Mouse (Mus musculus) kidney, postnatal 0 days (tissue): Measurements from ENCODE around the gene Rpl18a. TPM values are rescaled to one million over a fixed set of nuclear protein-coding genes. Genes with fewer than 3 reads are reported as not detected.

ENCODE experiments used
- ATAC-seq: fragments of 200-750 bp; cut with Nextera tagmentation; replicated peaks from 2 replicates; pipeline ENCODE4 v1.8.0; 2017; ENCODE audit warnings: low read depth, moderate number of reproducible peaks, moderate TSS enrichment, moderate library complexity; ENCODE audit not compliant: low FRiP score
- DNase-seq: peaks from one replicate; pipeline ENCODE4 v3.0.0-alpha.2; 2016; ENCODE audit warnings: low spot score
- H3K27ac ChIP-seq: fragments of 300-500 bp; sonication (generic); 2 replicates; pipeline ENCODE4 v1.5.1; 2014; ENCODE audit warnings: mild to moderate bottlenecking
- H3K27me3 ChIP-seq: fragments of 300-500 bp; sonication (generic); 2 replicates; pipeline ENCODE4 v1.6.1; 2014; ENCODE audit warnings: low read length, mixed read lengths; ENCODE audit not compliant: insufficient read depth
- H3K36me3 ChIP-seq: fragments of 300-500 bp; sonication (generic); 2 replicates; pipeline ENCODE4 v1.6.1; 2014; ENCODE audit warnings: low read length, mixed read lengths; ENCODE audit not compliant: insufficient read depth
- H3K4me1 ChIP-seq: fragments of 300-500 bp; sonication (generic); replicated peaks from 2 replicates; pipeline ENCODE4 v1.6.1; 2014; ENCODE audit warnings: antibody characterized with exemption, low read length, mixed read lengths; ENCODE audit not compliant: insufficient read depth
- H3K4me2 ChIP-seq: fragments of 300-500 bp; sonication (generic); 2 replicates; pipeline ENCODE4 v1.6.1; 2014; ENCODE audit warnings: mild to moderate bottlenecking, low read length, moderate library complexity, mixed read lengths
- H3K4me3 ChIP-seq: fragments of 300-500 bp; sonication (generic); replicated peaks from 2 replicates; pipeline ENCODE4 v1.5.1; 2014; ENCODE audit warnings: low read depth, low read length
- H3K9ac ChIP-seq: fragments of 300-500 bp; sonication (generic); 2 replicates; pipeline ENCODE4 v1.6.1; 2014; ENCODE audit warnings: low read depth, low read length
- H3K9me3 ChIP-seq: fragments of 300-500 bp; sonication (generic); replicated peaks from 2 replicates; pipeline ENCODE4 v1.6.1; 2016; ENCODE audit warnings: low read length, inconsistent platforms, mixed read lengths
- CTCF ChIP-seq: IDR thresholded peaks from 2 replicates; pipeline ENCODE4 v1.5.1; 2016; ENCODE audit warnings: antibody characterized with exemption, low read depth, mild to moderate bottlenecking, moderate library complexity
- WGBS: fragments of 180-500 bp; shearing (Covaris S2); extraction: QIAGEN DNeasy Blood & Tissue Kit; methylation state at CpG from one replicate; pipeline ENCODE4 v1.1.7; 2014; 5-methylcytosine and 5-hydroxymethylcytosine counted together
- polyA plus RNA-seq: library from polyadenylated mRNA; unstranded; fragments of >200 nt; fragmentation: Nextera tagmentation; extraction: Ambion mirVana; gene quantifications from 2 replicates; pipeline ENCODE4 v1.2.1, GENCODE M21; 2015

Gene Rpl18a
- polyA plus RNA-seq, 1 experiment from 2014 or later = 5,941 TPM

DNA sequence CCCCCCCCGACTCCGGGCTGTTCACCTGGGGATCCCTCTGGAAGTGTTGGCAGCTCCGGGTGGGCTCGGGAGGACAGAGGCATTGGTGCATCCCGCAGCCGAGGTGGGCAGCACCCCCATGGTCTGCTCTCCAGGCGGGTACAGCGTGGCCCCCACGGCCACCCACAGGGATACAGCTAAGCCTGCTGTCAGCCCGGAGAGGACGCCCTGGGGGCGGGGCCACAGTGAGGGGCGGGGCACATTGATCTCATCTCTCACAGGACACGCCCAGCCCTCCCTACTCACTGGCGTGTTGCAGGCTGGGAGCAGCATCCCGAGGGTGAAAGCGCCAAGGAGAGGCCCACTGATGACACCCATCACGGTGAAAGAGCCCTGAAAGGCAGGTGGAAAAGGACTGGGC, 9.5 kb downstream of the Rpl18a start:
- no peak for TF ChIP-seq CTCF
- 0 out of 2 replicates have a peak, but pooled peaks have one; percentile 23 for ATAC-seq
- H3K4me3 ChIP-seq = no peak overlapping the region
- no peak overlapping the region for H3K9ac ChIP-seq
- no peak overlapping the region for H3K27ac ChIP-seq
- no peaks in the 10 kb centered on the region for H3K36me3 ChIP-seq
- no peak overlapping the region for H3K4me2 ChIP-seq
- peaks cover 17% of the 10 kb centered on the region for H3K27me3 ChIP-seq
- H3K9me3 ChIP-seq = no peaks in the 10 kb centered on the region
- H3K4me1 ChIP-seq = peaks cover 11% of the 10 kb centered on the region
- peak; percentile 19 for DNase-seq
- WGBS = 9% methylated on average over 15 of the region's 18 CpGs

DNA sequence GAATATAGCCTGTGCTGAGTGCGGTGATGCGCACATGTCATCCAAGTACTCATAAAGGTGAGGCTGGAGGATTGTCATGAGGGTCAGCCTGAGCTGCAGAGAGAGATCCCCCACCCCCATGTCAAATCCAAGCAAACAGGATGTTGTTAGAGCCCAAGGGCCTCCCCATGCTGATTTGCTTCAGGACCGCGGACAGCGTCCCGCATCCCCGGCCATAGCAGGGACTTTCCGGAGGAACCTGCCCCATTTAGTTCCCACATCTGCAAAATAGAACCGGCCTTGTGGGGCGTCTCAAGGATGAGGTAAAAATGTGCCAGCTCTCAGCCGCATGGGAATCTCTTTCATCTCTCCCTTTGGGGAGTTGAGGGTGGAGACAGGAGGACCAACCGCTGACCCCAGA, 11.6 kb downstream of the Rpl18a start:
- Histone ChIP-seq H3K9me3 (no peaks in the 10 kb centered on the region), H3K27me3 (no peaks in the 10 kb centered on the region), H3K4me2 (no peak overlapping the region), H3K4me3 (no peak overlapping the region), H3K4me1 (no peaks in the 10 kb centered on the region), H3K27ac (no peak overlapping the region), H3K9ac (no peak overlapping the region), H3K36me3 (no peaks in the 10 kb centered on the region)
- 10% methylated on average over 12 of the region's 12 CpGs for WGBS
- ATAC-seq (no peak), DNase-seq (peak; percentile 63)
- no peak for TF ChIP-seq CTCF

DNA sequence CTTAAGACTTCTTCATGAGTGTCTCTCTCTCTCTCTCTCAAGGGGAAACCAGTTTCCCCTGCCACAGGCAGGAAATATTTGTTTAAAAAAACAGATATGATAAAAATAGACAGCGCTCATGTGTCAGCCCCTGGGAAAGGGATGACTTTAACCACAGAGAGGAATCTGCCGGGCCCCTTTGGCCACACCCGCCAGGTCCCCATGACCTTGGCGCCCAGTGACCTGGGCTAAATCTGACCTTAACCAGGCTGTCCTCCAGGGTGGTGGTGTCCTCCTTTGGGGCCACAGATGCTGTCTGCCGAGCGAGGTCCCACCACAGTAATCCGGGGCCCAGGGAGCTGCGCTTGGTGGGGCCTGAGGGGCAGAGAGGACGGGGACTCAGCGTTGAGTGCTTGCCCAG, 12.5 kb downstream of the Rpl18a start:
- no peaks in the 10 kb centered on the region for H3K27me3 ChIP-seq
- no peak overlapping the region for H3K4me2 ChIP-seq
- H3K4me1 ChIP-seq = 0 out of 2 replicates have a peak, but pooled peaks cover 6% of the 10 kb centered on the region
- H3K4me3 ChIP-seq = no peak overlapping the region
- ATAC-seq (no peak), DNase-seq (no peak)
- 89% methylated on average over 10 of the region's 10 CpGs for WGBS
- no peaks in the 10 kb centered on the region for H3K9me3 ChIP-seq
- TF ChIP-seq CTCF = no peak
- no peak overlapping the region for H3K27ac ChIP-seq
- H3K9ac ChIP-seq = no peak overlapping the region
- no peaks in the 10 kb centered on the region for H3K36me3 ChIP-seq

DNA sequence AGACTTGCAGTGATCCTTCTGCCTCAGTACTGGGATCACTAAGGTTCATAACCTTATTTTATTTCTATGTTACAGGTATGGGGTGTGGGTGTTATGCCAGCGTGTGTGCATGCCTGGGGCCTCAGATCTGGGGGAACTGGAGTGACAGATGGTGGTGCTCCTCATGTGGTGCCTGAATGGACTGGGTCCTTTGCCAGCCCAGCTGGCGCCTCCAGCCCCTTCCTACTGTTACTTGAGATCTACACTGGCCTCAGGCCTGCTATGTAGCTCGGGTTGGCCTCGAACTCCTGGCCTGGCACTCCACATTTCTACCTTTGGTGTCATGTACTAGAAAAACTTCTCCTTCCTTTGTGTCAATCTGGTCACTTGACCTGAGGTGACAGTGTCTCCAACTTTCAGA, 13.0 kb downstream of the Rpl18a start:
- H3K4me2 ChIP-seq = no peak overlapping the region
- H3K36me3 ChIP-seq = no peaks in the 10 kb centered on the region
- ATAC-seq = no peak
- 77% methylated on average over 4 of the region's 4 CpGs for WGBS
- no peaks in the 10 kb centered on the region for H3K9me3 ChIP-seq
- no peaks in the 10 kb centered on the region for H3K27me3 ChIP-seq
- no peak overlapping the region for H3K4me3 ChIP-seq
- TF ChIP-seq CTCF = no peak
- H3K4me1 ChIP-seq = 0 out of 2 replicates have a peak, but pooled peaks cover 6% of the 10 kb centered on the region
- DNase-seq = no peak
- H3K9ac ChIP-seq = no peak overlapping the region
- H3K27ac ChIP-seq = no peak overlapping the region

DNA sequence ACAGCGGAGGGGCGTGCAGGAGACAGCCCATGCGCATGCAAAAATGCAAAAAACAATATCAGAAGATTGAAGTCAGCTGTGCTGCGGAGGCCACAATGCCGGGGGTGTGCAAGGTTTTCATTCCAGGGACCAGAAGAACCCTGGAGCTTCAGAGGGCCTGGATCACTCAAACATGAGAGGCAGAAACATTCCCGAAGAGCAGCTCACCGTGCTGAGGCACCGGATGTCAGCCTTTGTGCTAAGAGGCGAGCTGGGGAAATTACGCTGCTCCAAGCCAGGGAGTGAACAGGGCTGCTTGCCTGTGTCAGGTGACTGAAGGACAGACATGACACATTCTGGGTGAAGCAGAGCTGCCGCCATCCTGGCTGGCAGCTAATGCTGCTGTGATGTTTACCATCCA, 16.7 kb downstream of the Rpl18a start:
- no peak for TF ChIP-seq CTCF
- 0 out of 2 replicates have a peak, but pooled peaks have one; percentile 27 for ATAC-seq
- H3K27ac ChIP-seq = no peak overlapping the region
- no peak overlapping the region for H3K4me3 ChIP-seq
- H3K4me2 ChIP-seq = no peak overlapping the region
- no peaks in the 10 kb centered on the region for H3K27me3 ChIP-seq
- 0 out of 2 replicates have a peak, but pooled peaks cover 6% of the 10 kb centered on the region for H3K4me1 ChIP-seq
- H3K9me3 ChIP-seq = no peaks in the 10 kb centered on the region
- no peak overlapping the region for H3K9ac ChIP-seq
- WGBS = 23% methylated on average over 11 of the region's 11 CpGs
- no peak for DNase-seq
- H3K36me3 ChIP-seq = no peaks in the 10 kb centered on the region

DNA sequence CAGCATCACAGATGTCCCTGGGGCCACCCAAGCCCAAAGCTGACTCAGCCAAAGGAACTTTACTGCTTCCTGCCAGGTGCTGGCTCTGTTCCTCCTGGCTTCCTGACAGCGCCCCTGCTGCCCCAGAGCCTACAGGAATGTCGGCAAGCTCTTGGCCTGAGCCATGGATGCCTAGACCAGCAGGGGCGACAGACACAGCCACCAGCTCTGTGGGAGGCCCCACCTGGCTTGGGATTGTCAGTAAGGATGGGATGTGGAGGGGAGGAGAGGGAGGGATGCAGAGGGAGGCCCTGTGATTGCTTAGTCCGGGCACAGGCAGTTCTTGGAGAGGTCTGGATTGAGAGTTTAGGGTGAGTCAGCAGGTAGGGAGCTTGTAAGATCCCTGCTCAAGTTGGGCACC, 17.1 kb downstream of the Rpl18a start:
- peak; percentile 53 for ATAC-seq
- no peaks in the 10 kb centered on the region for H3K36me3 ChIP-seq
- H3K27me3 ChIP-seq = no peaks in the 10 kb centered on the region
- WGBS = 6% methylated on average over 4 of the region's 4 CpGs
- TF ChIP-seq CTCF = peak; percentile 35; the same call in 1 of the 2 replicates
- 0 out of 2 replicates have a peak, but pooled peaks cover 6% of the 10 kb centered on the region for H3K4me1 ChIP-seq
- H3K9ac ChIP-seq = no peak overlapping the region
- DNase-seq = peak; percentile 16
- no peak overlapping the region for H3K4me2 ChIP-seq
- no peak overlapping the region for H3K27ac ChIP-seq
- no peak overlapping the region for H3K4me3 ChIP-seq
- no peaks in the 10 kb centered on the region for H3K9me3 ChIP-seq

DNA sequence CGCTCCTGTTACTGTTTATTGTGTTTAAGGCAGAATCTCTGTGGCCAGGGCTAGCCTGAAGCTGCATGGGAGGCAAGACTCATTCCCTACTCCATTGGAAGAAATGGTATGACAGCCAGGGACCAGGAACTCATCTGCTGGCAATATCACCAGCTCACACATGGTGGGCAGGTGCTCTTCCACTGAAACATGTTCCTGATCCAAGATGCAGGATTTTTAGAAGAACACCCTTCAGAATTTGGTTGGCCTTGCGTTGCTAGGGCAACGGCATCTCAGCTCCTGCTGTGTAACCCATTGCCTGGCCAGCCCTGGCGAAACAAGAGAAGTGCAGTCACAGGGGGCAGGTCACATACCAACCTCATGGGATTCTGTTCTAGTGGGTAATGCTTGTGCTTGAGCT, 17.7 kb downstream of the Rpl18a start:
- Histone ChIP-seq H3K4me3 (no peak overlapping the region), H3K27me3 (no peaks in the 10 kb centered on the region), H3K4me1 (0 out of 2 replicates have a peak, but pooled peaks cover 6% of the 10 kb centered on the region), H3K4me2 (no peak overlapping the region), H3K36me3 (no peaks in the 10 kb centered on the region), H3K9me3 (no peaks in the 10 kb centered on the region), H3K27ac (no peak overlapping the region), H3K9ac (no peak overlapping the region)
- no peak for DNase-seq
- WGBS = 52% methylated on average over 4 of the region's 4 CpGs
- ATAC-seq = no peak
- TF ChIP-seq CTCF = no peak
